Mouse (Mus musculus) spleen, adult 12 weeks (tissue): ENCODE measurements around the gene Phip.

Source experiments
- DNase-seq: peaks from one replicate; pipeline ENCODE4 v3.0.0; 2022; ENCODE audit warnings: low spot score

Gene Phip

DNA sequence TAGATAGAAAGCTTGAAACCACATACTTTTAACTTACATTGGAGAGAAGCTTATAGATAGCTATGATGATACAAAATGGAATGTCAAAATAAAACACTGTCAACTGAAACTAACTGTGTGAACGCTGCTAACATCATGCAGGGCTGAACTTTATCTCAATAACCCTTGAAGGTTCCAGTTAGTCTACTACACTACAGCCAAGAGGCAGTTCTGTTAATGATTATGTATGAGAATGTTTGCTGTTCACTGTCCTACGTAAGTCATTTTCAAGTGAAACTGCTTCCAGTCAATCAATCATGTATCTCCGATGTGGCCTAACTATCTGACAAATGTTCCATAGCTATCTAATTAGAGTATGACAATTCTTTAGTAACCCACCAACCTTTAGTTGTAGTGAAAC is 107.6 kb downstream of the Phip start:
- DNase-seq, result no peak

DNA sequence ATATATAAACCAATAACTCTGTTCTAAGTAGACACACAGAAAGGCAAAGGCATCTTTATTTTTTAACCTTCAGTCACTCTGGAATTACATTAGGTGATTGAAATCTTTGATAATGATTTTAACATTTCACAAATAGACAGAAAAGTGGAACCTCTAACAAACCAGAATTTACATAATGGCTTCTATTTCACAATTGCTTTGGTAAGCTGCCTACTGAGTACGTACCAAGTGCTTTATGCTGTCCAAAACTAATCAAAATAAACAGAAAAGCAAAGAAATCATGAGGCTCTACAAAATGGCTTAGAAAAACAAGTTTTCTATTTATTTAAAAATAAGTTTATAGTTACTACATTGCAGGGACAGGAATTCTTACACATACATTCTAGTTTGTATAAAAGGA is 109.2 kb downstream of the Phip start:
- DNase-seq, result no peak

DNA sequence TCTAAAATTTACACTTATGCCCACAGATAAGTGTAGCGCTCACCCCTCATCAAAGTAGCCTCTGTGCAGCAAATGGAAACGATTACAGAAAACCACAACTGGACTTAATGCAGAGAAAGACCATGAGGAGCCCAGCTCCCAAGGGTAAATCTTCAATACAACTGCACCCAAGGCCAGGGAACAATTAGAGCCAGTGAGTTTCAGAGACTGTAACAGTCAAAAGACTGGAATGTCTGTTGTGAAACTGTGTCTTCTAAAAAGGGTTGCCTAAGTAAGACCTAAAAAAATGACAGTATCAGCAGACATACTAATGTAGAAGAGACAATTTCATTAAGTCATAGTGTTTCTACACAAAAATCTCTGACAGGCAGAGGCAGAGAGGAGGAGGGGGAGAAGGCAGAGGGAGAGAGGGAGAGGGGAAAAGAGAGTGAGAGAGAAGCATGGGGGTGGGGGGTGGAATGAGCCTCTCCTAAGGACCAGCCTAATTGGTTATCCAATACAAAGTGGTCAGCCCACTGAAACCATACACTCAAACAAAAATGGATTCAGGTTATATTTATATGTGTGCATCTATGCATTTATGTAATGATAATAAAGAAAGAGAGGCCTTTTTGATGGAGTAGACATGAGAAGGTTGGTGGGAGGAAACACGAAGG is 113.4 kb downstream of the Phip start:
- no peak for DNase-seq

DNA sequence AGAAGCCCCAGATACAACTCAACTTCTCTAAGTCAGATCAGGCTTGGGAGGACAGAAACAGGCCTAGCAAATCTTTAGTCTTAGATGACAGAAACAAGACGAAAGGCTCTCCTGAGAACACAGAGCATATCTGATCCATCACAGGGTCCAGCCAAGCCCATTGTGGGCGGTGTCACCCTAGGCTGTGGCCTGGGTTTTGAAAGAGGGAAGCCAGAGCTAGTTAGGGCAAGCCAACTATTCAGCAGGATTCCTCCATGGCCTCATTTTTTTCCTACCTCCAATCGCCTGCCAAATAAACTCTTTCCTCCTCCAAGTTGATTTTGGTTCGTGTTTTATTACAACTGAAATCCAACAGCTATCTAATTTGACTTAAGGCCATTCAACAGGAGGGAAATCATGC is 114.0 kb downstream of the Phip start:
- no peak for DNase-seq

DNA sequence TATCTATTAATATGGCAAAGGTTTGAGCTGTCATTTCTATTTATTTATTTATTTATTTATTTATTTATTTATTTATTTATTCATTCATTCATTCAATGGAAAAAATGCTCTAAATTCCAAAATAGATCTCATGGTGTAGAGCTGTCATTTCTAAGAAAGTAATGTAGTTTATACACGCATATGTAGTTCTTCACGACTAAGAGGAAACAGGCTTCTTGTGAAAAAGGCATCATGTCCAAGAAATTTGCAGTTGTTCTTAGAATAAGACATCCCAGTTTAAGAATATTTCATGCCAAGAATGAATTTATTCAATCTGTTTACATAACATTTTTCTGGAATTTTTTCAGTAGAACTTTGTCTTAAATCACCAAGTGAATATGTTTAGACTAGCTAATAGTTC is 114.5 kb downstream of the Phip start:
- DNase-seq, result no peak

DNA sequence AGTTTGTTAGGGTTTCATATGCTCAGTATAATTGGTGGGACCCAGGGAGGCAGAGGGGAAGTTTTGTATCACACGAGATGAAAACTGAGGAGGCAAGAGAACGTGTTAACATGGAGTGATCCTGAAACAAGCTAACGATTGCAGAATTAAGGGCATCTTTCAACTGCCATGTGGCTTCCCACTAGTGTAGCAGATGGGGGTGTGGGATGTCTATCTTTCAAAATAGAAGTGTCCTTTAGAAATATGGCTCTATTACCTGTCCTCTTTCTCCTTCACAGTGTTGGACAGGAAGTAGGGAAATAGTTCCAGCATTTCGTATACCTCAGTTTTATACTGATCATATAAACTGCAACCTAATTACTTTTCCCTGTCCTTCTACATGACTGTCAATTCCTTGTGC is 119.1 kb downstream of the Phip start:
- no peak for DNase-seq

DNA sequence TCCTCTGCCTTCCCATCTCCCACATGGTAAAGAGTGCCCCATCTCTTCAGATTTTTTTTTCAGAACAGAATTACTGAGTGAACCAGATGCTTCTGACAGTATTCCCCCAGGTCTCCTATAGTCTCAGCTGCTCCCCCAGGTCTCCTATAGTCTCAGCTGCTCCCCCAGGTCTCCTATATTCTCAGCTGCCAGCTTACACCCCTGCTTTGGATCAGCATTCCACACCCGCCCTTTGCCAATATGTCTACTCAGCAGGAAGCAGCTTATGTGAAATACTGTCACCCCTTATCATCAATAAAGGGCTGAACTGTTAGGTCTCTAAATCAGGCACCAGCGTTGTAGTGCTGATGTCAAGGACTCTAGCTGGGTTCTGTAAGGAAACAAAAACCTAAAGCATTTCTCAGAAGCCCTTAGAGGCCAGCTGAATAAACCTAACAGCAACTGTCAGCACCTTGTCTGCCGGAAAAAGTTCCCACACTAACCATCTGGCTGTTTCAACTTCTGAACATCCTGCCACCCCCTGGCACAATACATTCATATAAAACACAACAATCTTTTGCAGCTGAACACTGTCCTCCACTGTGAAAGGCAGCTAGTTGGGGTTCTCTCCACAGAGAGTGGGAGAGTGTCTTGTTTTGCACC is 120.2 kb downstream of the Phip start:
- no peak for DNase-seq

DNA sequence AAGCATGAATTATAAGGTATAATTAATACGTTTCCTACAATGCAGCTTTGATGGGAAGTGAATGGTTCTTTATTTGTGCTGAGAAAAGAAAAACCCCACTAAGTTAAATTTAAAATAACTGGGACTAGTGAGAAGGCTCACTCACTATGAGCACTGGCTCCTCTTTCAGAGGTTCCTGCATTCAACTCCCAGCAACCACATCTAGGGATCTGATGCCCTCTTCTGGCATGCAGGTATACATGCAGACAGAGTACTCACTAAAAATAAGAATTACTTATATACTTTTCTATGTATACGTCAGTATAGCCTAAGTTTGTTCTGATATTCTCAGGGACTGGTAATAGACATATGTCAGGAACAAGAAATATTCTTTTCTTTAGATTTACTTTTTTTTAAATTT is 121.3 kb downstream of the Phip start:
- no peak for DNase-seq

DNA sequence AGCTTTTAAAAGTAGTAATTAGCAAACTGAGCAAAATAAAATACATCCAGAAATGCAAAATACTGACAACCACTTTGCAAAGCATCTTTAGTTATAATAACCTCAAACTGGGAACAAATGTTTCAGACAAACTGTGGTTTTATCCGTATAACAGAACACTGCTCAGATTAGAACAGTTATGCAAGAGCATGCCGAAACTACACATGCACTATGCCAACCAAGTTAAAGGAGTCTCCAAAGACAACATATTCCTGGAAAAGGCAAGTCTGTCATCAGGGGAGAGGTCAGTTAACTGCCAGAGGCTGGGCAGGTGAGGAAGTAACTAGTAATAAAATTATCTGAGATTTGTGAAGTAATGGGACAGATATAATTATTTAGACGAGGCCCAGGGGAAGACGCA is 132.6 kb downstream of the Phip start:
- DNase-seq, result no peak

DNA sequence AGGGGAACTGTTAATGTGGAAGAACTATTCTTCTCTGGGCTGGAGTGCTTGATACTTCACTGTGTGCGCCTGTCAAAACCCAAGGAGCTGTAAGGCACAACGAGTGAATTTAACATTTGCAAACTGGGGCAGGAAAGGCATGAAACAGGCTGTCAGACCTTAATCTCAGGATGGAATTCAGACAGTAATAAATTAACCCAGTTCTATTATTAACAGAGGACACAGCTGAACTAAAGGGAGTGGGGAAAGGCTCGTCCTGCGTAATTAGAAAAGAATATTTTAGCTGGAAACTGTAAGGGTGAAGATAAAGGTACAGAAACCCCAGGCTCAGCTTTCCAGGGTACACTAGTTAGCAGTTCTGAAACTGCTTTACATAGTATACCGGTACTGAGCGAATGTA is 139.4 kb downstream of the Phip start:
- DNase-seq, result no peak

DNA sequence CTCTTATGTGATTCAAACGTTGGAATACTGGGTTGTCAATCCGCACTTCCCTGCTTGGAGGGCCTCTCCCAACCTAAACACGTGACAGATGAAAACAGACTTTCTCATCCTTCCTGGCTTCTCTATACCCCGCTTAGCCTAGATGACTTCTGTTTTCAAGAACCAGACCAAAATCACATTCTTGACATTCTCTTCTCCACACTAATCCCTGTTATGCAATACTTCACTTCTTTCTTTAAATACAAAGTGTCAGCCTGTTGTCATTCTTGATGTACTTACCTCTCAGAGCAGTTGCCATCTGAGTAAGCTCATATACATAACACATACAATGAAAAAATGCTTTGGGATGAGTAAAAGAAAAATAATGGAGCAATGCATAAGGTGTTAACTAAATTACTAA is 143.4 kb downstream of the Phip start:
- no peak for DNase-seq

DNA sequence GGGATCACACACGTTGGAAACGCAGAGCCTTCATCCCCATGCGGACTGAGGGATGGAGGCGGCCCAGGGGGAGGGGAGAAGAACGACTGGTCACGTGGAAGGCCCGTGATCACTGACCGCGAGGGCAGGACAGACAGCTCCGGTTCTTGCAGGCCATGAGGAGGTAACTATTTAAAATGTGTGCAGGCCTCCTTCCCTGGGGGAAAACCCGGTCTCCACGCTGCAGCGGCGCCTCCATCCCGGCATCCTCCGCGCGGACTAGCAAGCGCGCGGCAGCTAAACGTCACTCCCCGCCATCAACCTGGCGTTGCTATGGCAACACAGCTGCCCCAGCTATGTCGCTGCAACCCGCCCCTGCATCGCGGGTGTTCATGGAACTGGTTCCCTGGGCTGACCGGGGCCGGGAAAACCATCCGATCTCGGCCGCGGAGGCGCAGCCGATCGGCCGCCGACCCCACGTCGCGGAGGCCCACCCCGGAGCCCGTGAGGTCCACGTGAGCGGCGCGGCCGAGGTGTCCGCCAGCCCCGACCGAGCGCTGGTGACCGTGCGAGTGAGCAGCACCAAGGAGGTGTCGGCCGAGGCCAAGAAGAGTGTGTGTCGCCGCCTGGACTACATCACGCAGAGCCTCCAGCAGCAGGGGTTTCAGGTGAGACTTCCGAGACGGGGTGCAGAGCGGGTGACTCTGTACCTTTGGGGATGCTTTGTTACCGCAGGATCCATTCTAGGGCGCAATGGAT is 145.5 kb downstream of the Phip start:
- DNase-seq, result peak; percentile 71

DNA sequence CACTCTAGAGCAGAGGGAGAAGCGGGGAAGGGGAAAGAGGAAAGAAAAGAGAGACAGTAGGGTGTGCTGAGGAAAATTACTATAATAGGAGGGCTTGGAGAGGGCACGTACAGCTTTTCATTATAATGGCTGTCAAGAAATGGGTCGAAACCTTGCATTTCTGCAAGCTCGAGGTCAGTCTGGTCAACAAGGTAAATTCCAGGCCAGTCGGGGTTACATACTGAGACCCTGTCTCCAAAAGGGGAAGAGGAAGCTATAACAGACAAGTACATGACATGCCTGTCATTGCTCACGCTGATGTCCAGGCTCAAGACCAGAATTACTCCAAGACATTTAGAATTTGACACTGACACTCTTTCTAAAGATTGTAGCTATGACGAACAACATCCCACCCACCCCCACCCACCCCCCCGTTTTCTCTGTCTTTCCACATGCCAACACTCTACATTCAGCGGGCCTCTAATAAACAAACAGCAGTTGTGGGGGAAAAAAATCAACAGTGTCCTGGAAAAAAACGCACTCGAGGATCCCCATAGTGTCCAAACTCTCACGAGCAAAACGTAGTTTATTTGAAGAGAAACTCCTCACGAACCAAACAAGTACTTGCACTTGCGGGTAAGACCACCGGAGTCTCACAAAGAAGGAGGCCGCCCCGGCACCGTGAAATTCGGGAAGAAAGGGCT is 146.2 kb downstream of the Phip start, which contains the start of gene Irak1bp1:
Gene Irak1bp1 (plus strand): TSS at position 534 of the 683 bp plus-strand sequence.
- DNase-seq, result no peak

DNA sequence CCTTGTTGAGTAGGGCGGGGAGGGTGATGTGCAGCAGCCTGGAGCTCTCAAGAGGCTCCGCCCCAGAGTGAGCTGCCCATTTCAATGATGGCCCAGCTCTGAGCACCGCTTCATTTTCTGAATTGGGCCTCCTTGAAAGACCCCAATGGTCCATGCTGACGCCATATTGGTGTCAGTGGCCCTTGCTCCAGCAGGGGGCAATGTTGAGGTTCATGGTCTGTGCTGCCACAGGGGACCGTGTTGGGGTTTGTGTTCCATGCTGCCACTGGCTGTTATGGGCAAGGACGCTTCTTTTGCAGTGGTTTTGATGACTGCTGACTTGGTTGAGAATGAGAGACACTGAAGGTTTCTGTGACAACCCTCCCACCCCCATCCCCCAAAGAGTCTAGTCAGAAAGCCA is 148.9 kb downstream of the Phip start:
- DNase-seq, result no peak
